Mouse (Mus musculus): ENCODE data around the gene Cga.

Cga gene

GRCm38 (mm10) chr4:34893479-34893878 lies at the start of gene Cga:
TSS of gene Cga (plus strand) at chr4:34893779.
- no peak for DNase-seq (ENCODE audit: low spot score)

- DNase-seq (ENCODE audit: low spot score): no peak
These were observed 49.7 kb upstream of the Cga start for GRCm38 (mm10) chr4:34843839-34844238.

DNA sequence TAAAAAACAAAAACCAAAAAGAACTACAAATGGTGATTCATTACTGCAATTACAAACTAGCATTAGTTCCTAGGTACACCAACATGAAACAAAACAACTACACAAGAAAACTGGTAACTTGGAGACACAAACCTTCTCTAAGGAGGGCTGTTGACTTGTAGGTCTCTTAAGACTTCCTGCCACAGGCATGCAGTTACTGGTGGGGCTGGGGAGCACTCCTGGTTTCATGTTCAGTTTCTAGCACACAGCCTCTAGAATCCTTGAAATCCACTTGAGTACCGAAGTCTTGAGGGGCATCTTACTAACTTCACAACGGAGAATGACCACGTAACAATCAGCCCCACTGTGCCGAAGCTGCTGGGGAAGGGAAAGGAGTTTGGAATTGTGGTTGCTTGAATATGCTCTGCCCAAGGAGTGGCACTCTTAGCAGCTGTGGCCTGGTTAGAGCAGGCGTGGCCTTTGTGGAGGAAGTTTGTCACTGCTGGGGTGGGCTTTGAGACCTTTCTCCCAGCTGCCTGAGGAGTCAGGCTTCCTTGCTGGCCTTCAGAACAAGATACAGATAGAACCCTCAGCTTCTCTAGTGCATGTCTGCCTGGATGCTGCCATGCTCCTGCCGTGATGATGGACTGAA lies 45.8 kb upstream of the Cga start:
- no peak for DNase-seq (ENCODE audit: low spot score)

DNA sequence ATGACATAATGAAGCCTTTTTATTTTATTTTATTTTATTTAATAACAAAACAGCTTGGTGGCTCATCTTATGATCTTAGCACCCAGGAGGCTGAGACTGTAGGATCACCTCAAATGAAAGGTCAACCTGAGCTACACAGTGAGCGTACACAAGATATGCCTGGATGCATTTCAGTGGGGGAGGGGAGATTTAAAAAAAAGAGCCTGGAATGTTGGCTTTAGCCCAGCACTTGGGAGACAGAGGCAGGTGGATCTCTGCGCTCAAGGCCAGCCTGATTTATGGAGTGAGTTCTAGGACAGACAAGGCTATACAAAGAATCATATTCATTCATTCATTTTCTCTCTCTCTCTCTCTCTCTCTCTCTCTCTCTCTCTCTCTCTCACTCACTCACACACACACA lies 43.4 kb upstream of the Cga start:
- no peak for DNase-seq (ENCODE audit: low spot score)

DNA sequence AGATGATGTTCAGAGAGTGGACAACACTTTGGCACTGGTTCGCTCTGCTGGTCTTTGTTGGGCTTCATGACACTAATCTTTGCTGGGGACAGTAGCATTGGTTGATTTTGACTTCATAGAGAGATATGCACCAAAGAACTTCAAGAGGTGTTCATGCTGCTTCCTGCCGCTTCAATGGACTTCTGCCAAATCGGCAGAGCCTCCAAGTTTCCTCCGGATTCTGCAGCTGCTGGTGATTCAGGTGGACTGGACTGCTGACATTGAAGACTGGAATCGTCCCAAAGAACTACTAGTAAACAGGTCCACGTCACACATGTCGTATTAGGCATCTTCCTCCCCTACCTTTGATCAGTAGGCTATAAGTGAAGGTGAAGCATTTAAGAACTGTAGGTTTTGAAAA lies 41.5 kb upstream of the Cga start:
- DNase-seq (ENCODE audit: low spot score): no peak

- no peak for DNase-seq (ENCODE audit: low spot score)
These were observed 37.6 kb upstream of the Cga start for GRCm38 (mm10) chr4:34855966-34856365.

DNA sequence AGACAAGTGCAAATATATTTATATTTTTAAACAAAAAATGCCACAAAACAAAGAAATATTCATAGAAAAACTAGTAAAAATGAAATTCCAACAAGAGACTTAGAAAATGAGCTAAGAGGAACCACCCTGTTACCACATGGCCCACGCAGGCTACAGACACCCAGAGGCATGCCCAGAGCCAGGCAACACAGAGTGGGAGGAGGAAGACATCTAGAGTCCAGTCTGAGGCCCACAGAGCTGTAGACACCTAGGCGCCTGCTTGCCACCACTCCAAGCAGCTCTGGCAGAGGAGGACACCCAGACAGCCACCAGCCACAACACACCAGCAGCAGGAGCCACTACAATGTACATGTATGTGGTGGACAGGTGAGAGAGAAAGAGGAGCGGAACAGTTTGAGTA lies 34.7 kb upstream of the Cga start:
- no peak for DNase-seq (ENCODE audit: low spot score)

DNA sequence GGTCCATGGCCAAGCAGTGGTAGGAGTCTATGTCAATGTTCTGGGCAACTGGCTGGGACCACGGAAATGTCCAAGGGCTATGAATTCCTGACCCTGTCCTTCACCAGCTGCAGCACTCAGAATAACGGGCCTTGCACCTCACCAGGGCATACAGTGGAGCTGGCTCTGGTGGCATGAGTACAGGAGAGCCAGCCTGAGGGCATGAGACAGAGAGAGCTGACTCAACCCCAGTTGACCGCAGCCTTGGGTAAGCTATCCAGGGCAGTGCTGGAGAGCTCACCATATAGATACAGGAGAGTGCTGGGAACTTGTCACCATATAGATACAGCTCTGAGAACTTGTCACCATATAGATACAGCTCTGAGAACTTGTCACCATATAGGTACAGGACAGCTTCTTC lies 34.2 kb upstream of the Cga start:
- no peak for DNase-seq (ENCODE audit: low spot score)

- DNase-seq (ENCODE audit: low spot score): no peak
These were observed 32.1 kb upstream of the Cga start for GRCm38 (mm10) chr4:34861438-34861837.

- no peak for DNase-seq (ENCODE audit: low spot score)
These were observed 23.8 kb upstream of the Cga start for GRCm38 (mm10) chr4:34869813-34870212.

- DNase-seq (ENCODE audit: low spot score): no peak
These were observed 20.6 kb upstream of the Cga start for GRCm38 (mm10) chr4:34872896-34873495.

DNA sequence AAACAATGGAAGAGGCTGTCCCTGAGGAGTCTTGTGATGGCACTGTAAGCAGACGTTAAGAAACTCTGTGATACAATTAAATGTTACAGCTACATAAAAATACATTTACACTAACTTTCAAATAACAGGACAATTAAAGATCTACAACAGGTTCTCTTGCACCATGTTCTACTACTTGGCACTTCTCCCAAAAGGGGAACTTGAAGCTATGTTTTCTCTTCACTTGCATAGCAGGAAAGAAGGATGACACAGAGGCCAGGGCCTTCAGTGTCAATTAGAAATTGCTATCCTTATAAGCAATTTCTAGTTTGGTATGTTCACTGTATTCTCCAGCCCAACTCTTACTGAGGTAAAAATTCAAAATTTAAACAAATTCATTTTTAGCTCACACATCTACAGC lies 19.3 kb upstream of the Cga start:
- no peak for DNase-seq (ENCODE audit: low spot score)

DNA sequence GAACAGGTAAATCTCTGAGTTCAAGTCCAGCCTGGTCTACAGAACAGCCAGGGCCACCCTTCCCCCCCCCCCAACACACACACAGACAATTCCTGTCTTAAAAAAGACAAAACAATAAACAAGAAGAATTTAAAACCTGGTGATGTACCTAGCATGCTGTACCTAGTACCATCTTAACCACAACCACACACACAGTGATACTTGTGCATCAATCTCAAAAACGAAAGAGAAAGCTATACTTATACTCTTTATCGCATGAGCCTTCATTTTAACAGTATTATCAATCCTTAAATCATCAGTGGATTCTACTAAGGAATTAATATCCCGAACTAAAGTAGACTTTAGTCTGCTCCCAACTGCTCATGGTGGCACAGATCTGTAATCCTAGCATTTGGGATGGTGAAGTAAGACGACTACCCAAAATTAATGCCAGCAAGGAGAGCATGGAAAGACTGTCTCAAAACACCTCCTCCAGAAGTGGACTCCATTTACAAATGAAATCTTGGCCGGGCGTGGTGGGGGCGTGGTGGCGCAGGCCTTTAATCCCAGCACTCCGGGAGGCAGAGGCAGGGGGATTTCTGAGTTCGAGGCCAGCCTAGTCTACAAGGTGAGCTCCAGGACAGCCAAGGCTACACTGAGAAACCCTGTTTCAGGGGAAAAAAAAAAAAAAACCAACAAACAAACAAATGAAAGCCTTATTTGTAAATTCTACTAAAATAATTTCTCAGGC lies 12.5 kb upstream of the Cga start:
- DNase-seq (ENCODE audit: low spot score): no peak

GRCm38 (mm10) chr4:34881851-34882250 lies 11.7 kb upstream of the Cga start:
- DNase-seq (ENCODE audit: low spot score): peak; percentile 12

- DNase-seq (ENCODE audit: low spot score): peak; percentile 49
These were observed 11.2 kb upstream of the Cga start for GRCm38 (mm10) chr4:34882291-34882769.

DNA sequence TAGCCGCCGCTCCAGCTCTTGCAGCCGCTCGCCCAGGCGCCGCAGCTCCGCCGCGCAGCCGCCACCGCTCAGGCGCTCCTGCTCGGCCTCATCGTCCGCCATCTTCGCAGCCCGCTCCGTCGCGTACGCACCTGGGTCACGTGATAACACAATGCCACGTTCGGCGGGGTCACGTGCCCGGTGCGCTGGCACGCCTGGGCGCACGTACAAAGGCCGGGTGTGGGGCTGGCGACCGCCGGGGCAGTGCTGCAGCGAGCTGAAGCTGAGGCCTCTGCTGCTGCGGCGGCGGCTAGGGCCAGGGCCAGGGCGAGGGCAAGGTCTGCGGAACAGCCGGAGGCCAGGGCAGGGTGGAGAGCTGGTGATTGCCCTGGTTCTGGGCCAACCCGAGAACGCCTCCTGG lies 10.8 kb upstream of the Cga start, which contains the start of gene Zfp292:
Gene Zfp292, minus strand, starts transcription at position 143 of the 400 bp plus-strand sequence.
- peak; percentile 84 for DNase-seq (ENCODE audit: low spot score)

- no peak for DNase-seq (ENCODE audit: low spot score)
These were observed 10.1 kb upstream of the Cga start for GRCm38 (mm10) chr4:34883366-34884029.

GRCm38 (mm10) chr4:34885631-34886351 lies 7.8 kb upstream of the Cga start:
- no peak for DNase-seq (ENCODE audit: low spot score)

GRCm38 (mm10) chr4:34886490-34887111 lies 7.0 kb upstream of the Cga start:
- peak; percentile 78 for DNase-seq (ENCODE audit: low spot score)

DNA sequence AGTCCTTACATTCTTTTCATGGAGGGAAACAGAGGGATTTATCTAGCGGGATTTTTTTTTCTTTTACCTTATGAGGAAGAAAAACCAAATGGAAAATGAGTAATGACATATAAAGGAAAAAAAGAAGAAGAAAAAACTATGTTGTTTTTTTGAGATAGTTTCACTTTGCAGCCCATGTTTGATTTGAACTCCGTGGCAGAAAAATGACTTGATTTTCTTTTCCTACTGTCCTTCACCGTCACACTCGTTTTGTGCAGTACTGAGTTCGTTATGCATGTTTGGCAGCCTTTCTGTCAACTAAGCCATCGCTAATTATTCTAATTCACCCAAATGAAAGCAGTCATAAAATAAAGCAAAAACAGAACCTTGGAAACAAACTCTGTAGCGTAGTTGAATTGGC lies 6.3 kb upstream of the Cga start:
- DNase-seq (ENCODE audit: low spot score): no peak

DNA sequence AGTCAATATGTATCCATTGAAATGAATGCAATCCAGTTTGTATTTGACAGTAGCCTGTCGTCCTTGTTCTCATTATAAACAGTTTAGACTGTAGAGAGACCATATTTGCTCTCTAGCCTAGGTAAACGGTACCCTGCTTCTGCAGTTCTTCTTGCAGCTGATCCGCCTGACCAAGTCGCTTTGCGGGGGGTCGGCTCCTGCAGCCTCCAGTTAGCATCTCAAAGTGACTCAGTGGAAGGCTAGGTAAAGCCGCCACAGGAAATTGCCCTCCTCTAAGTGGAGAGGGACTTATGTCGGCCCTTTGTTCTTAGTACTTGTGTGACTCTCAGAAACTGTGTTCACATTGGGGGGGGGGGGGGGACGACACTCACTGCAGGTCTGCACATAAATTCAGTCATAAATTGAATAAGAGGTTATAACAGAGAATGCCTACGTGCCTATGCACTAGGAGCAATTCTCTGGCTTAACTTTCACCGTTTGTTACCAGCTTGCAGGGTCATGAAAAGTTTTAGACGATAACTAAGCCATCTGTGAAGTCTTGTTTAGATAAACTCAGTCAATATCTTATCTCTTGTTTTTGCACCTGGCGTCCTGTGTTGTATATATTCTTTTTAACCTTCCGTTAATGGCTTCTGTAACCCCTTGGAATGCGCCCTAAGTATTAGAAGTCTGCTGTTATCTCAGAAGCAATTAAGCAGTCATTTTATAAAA lies 4.3 kb upstream of the Cga start:
- no peak for DNase-seq (ENCODE audit: low spot score)

Measured in adipocyte (in vitro differentiated cells).